Mouse (Mus musculus) naive thymus-derived CD4-positive, alpha-beta T cell, adult 2 months (primary cell): ENCODE measurements around the gene Enc1.

ENCODE experiments used
- DNase-seq: peaks from one replicate; pipeline ENCODE4 v3.0.0-alpha.2; 2011; ENCODE audit warnings: low read depth

The Enc1 gene

DNA sequence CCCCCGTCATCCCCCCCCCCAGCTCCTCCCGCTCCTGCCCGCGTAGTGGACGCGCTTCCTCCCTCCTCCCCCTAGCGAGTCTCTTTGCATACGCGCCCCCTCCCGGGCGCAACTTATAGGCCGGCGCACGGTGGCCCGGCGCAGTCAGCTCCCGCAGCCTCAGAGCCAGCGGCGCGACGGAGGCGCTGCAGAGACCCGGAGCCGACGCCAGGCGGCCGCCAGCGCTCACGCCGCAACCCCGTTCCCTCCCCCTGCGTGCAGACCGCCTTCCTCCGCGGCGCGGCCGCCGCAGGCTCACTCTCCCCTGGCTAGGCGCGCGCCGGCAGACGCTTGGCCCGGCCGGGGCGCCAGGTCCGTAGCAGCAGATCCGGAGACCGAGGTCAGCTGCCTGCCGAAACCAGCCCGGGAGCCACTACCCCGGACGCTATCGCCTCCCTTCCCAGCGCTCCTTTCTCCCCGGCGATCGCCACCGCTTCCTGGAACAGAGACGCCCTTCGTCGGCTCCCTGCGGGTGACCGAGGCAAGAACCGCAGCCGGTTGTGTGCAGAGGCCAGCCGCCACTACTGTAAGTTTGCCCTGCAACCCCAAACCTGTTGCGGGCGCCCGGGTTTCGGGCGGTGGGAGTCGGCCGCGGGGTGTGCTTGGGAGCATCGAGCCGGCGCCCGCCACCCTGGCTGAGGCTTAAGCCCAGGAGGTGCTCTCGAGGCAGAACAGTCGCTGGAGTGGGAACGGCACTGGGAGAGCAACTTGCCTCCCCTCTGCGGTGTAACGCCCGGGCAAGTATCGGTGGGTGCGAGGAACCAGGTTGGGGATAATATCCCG, at the start of gene Enc1:
Gene Enc1, plus strand, starts transcription at position 141 of the 822 bp plus-strand sequence.
- DNase-seq: peak; percentile 96

DNA sequence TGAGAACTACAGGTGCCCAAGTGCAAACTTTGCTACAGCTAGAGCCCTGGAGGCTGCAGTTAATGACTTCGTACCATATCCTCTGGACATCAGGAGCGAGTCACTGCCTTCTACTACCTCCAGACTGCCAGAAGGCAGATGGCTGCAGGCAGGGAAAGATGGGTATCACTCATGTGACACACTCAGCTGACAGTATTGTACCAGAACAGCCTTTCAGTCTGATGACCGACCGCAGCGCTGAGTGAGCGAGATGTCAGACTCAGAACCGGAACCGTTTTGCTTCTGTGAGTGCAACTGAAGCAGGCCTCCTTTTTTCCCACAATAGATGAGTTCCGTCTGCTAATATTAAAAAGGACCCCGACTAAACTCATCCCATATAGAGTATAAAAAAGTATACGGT, 48.3 kb upstream of the Enc1 start:
- no peak for DNase-seq

DNA sequence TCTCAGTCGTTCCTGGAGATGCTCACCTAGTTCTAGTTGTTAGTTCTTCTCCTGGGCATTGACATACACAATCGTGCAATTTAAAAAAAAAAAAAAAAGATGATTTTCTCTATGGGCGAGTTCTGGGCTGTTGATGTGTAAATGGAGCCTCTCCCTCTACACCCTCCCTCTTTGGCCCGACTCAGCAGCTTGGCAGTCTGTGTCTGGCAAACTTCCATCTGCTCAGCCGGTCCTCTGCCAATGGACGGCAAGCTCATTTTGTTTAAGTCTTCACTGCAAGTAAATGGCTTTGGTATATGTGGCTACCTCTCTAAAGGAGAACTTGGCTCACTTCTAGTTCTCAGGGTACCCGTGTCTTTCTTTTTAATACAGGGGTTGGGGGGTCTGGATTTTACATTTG, 47.5 kb upstream of the Enc1 start:
- DNase-seq: no peak

DNA sequence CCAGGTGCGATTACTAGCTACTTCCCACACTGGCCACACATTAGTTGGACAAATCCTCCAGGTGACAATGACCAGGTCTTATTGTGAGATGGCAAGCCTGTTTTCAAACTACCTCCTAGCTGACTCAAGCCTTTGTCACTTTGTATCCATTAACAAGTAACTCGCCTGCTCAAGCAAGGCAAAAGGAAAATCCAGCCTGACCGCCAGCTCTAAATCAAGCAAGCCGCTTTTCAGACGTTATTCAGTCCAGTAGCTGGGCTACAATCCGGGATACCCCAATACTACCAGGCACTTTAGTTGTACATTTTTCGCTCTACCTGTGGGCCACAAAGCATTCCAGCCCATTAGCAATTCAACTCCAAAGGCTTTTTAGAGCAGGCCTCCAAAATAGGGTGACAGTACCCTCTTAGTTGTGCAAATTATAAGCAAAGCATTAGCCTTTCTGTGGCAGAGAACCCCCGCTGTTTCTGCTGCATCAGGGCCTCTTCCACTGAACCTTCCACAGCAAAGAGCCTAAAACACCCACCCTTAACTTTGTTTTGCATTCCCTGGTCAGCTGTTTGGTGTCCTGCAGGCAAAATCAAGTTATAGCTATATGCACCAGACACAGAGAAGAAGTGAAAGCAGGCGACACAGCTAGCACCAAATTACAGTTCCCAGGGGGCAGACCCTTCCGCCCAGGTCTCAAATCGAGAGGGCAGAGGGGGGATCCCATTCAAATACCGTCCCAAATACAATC, 44.5 kb upstream of the Enc1 start:
- DNase-seq: no peak

DNA sequence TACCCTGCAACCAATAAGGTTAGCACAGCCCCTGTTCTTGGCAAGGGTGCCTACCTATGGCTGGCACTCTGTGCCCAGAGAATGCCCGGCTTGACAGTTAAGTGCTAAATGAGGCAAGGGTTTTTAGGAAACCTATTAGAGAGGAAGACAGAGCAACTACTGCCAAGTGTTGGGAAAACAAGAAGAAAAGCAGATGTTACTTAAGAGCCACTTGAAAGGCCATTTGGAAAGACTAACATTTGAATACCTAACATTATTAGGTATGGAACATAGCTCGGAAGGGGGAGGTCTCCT, 44.0 kb upstream of the Enc1 start:
- no peak for DNase-seq

DNA sequence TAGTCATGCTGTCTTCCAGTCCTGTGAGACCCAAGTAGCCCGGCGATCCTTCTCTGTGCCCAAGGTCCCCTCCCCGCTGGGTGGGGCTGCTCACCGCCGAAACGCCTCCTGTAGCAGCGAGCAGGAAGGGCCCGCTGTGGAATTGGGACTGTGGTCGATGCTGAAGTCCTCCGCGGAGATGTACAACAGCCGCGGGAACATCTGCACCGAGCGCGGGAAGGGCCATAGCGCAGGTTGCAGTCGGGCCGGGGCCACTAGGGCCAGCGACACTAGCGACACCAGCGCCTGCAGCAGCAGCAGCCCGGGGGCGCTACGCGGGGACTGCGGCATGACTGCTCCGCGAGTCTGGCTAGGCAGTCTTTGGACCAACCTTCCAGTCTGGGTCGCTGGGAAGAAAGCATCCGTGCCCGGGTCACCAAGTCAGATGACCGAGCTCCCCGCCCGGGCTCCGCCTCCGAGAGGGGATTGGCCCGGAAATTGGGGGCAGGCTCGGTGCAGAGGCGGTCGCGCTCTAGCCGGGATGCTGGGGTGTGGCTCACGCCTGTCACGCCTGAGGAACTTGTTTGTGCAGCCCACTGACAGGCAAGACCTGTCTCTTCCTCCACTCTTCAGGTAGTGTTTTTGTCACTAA, 42.9 kb upstream of the Enc1 start, which contains the start of gene Hexb:
Gene Hexb, minus strand, starts transcription at position 426 of the 631 bp plus-strand sequence.
- peak; percentile 86 for DNase-seq

DNA sequence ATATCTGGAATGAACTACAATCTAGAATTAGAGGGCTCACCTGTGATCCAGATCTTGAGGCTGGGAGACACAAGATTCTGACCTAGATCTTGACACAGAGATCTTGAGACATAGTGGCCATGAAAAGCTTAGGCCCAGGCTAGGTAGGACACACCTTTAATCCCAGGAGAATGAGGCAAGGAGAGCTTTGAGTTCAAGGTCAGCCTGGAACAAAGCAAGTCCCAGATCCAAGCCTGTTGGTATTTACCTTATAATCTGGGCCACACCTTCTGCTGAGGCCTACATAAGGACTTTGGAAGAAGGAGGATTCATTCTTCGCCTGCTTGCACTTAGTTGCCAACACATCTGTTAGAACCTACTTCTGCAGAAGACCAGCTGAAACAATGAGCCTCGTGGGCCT, 41.8 kb upstream of the Enc1 start:
- DNase-seq: no peak

DNA sequence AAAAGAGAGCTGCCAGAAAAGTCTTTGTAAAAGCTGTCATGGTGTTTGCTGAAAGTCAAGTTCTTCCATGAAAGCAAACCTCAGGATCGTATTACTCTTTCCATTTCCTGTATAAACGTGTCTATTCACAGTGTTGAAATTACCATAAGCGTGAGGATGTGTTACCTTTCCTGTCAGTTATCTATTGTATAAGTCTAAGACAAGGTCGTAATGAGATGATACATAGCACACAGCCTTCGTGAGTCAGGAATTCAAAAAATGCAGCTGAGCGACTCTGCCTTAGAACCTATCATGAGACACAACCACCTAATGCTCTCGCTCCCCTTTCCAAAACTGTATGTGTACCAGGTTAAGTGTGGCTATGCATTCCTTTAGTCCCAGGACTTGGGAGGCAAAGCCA, 39.8 kb upstream of the Enc1 start:
- DNase-seq: no peak

DNA sequence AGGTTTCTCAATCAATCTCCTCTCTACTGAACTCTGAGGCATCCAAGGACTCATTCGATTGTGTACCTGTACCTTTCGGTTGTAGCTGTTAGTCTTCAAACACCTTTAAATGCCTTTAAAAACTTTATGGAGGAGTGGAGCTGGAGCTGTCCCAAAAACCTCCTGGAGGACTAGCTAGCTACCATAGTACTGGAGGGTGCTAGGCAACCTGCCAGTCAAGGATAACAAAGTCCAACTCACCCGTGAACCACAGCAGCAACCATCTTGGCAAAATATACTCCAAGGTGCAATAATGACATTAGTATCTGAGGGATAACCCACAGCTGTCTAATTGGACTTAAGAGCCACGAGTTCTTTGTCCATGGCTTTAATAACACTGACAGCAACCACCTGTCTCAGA, 39.0 kb upstream of the Enc1 start:
- DNase-seq: no peak

DNA sequence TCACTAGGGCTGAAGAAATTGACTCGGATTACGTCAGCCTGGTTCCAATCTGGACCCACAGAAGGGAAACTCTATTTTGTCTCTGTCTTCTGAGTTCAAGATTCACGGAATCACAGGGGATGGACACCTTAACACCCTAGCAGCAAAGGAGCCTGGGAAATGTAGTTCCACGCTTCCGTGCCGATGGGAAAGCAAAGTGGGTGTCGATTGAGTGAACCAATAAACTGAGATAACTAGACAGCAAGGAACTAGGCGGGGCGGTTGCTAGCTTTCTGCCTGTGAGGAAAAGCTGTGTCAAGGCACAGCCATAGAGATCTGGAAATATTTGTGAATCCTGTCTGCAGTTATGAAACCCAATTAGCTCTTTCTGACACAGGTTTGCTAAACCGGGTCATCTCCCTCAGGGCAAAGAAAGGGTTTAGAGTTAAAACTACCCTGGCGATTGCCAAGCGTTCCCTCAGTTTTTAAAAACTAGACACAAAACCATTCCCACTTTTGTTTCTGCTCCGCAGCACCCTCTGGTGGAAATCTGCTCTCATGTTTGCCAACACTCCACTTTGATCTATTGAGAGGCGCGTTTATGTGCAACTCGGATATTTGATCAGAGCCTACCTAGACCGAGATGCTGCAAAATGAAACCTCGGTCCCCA, 35.7 kb upstream of the Enc1 start:
- peak; percentile 91 for DNase-seq

DNA sequence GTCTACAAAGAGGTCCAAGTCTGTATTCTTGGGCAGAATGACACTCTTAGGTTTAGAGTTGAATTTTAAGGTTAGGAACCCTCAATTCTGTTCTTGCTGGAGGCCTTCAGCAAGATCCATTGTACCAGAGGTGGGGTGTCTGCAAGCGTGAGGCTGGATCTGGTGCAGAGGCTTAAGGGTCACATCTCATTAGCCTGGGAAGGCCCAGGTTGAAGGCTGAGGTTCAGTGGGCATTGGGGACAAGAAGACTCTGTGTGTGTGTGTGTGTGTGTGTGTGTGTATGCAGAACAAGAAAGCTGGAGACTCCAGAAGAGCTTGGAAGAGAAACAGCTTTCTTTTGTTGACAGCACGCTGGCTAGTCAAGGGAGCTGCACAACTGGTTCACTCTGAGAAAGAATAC, 34.9 kb upstream of the Enc1 start:
- DNase-seq: no peak

DNA sequence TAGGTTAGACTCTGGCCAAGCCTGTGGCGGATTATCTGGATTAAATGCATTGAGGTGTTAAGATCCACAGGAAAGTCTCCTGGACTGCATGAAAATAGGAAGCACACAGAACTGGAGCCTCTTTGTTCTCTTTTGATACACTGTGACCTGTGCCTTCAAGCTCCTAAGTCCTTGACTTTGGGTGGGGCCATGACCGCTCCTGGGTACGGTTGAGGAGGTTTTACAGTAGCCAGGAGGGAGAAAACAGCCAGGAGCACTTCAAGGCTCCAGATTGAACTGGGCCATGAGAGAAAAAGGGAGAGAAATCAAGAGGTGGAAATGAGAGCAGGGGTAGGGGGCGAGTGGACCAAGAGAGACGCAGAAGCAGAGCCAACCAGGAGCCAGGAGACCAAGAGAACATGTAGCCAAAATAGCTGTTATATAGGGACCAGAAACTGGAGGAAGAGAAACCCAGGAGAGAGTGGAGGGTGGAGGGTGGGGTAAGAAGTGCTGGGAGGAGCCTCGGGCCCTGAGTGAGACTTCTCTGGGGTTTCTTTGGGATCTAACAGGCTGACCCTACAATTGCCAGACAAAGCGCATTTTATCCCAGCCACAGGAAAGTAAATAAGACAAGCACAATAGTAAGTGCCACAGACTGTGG, 33.3 kb upstream of the Enc1 start:
- DNase-seq: peak; percentile 25

DNA sequence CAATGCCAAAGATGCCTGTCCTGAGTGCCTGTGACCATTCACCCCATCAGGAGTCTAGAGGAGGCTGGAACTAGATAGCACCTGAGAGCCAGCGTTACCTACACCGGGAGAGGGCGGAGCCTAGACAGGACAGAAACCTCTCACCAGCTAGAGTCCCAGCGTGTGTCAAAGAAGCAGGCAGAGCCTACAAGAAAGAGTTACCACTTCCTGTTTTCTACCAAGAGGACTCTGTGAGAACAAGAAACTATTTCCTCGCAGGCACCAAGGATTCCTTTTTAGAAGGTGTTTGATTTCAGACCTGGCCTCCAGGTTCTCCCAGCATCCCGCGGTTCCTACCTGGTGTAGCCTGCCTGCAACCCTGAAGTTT, 32.8 kb upstream of the Enc1 start:
- DNase-seq: peak; percentile 90

DNA sequence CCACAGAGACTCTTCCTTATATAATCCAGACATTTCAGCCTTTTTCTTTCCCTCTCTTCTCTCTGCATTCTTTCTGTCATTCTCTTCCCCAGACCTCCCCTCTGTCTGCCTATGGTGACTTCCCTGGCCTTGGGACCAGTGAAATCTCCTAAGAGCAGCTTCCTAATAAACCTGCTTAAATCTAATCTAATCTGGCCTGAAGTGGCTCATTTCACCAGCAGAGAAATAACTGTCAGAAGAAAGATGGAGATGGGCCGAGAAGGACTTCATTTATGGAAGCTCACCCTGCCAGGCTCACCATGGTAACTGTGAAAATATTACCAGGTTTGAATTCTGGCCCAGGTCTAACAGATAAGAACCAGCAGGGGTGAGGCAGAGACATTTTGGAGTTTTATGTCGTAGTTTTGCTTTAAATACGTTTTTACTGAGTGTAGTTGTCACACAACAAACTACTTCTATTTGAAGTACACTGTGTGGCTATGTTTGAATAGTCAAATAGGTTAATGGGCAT, 32.4 kb upstream of the Enc1 start:
- peak; percentile 70 for DNase-seq

DNA sequence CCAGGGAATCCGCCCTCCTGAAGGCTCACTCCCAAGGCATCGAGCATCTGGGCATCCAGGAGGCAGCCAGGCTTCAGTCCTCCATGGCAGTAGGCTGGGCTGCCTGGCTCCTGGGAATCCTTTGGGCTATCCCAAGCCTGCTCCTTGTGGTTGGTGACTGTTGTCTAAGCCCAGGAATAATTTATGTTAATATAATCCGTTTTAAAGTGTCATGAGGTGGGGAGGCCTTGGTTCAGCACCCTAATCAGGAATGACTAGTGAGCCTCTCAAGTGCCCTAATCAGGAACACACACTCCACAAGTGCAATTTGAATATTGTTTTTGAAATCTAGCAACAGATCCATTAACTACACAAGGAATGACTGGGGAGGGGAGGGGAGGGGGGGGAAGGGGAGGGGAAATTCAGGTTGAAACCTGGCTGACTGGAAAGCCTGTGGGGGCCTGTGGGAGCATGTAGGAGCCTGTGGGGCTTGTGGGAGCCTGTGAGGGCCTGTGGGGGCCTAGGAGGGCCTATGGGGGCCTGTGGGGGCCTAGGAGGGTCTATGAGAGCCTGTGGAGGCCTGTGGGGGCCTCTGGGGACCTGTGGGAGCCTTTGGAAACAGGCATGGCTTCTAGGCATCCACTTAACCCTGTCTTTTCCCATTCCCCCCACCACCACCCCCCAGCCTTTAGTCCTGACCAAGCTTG, 26.2 kb upstream of the Enc1 start:
- DNase-seq: no peak

DNA sequence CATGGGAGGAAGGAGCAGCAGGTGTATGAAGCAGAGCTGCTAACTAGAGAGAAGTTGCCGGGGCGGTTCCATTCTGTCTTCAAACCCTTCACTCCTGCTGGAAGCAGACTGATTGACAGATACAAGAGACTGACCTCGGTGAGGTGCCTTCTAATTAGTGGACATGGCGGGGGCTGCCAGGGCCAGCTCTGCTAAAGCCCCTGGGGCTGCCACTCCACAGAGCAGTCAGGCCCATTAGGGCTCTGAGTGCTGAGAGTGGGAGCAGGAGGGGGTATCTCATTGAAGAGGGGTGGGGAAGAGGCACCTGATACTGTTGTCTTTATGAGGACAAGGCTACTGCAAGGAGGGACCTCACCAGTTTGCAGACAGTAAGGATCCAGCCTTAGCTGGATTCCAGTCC, 25.3 kb upstream of the Enc1 start:
- DNase-seq: no peak

DNA sequence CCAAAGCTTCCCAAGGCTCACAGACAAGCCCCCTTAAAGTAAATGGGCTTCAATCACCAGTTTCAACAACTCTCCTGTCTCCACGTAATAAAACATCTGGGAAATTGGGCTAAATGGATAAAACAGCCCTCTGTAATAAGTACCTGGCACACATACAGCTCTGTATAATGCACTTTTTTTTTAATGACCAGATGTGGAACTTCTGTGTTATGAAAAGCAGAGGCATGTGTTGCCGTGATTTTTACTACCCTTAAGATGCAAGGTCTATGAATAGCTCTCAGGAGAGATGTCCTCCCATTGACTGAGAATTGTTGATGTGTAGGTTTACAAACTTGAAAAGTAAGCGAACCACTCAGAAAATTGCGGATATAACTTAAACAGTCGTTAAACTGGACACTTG, 24.7 kb upstream of the Enc1 start:
- no peak for DNase-seq

DNA sequence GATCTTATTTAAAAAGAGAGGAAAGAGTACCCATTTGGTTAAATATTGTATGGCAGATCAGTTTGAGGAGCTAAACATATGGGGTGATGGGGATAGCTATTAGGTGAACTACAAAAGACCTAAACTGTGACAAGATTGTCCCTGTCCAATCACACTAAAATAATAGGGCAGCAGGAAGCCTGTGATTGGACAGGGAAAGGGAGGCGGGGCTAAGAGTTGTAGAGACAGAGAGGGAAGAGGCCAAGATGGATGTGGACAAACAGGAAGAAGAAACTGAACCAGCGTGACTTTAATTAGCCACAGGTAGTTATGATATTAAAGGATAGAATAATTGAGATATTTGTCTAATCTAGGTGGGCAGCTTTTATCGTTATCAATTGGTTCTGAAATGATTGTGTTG, 20.9 kb upstream of the Enc1 start:
- no peak for DNase-seq

DNA sequence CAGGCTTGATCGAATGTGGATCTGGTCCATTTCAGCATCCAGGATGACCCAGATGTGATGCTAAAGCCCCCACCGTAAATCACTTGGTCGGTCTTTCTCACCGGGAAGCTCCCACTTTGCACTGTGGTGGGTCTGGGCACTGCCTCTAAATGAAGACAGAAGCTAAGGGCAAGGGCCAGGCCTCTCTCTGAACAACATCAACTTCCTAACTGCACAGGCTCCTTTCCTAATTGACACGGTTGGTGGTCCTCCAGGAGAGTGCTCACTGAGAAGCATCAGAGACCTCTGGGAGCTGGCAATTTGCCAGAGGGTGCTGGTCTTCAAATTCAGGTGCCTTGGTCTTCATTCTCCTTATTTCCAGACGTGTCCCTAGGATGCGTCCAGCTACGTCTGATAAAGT, 17.0 kb upstream of the Enc1 start:
- no peak for DNase-seq

DNA sequence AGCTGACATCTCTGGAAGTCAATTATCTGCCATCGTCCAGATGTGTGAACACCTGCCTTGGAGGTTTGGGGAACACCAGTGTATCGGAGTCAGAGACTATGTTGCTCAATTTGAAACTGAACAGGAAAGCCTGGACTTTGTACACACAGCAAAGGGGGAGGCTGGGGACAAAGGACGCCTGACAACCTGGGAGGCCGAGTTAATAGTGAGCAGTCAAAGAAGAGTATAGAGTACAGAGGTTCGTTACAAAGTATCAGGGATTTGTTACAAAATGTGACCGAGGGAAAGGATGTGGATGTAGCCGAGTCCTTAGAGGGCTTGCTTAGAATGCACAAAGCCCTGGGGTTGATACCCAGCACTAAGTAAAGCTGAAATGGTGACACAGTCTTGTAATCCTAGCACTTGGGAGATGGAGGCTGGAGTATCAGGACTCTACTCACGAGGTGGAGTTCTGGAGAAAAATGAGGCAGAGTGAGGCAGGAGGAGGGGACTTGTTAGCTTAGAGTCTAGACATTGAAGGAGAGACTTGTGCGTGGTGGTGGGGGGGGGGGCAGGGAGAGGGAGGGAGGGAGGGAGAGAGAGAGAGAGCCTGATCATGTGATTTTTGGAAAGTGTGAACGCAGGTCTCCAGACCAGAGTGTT, 16.4 kb upstream of the Enc1 start:
- no peak for DNase-seq

DNA sequence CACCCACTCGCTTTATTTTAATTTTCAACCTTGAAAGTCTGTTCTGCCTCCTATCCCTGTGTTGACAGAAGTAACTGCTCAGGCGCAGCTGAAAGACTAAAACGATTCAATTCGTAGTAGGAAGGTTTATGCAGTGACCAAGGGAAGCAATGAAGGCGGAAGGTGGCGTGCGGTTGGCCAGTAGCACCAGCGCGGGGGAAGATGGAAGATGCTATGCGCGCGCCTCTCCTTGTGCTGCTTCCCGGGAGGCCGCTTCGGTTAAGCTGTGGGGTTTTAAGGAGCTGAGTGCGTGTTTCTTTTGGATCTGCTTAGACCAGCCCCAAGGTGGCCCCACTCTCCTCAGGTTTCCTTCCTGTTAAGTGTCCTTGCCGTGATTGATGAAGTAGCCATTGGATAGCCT, 15.8 kb upstream of the Enc1 start:
- no peak for DNase-seq
